Mouse (Mus musculus) common myeloid progenitor, adult 5-6 weeks (primary cell): Measurements from ENCODE around the gene Ripply1. TPM values are rescaled to one million over a fixed set of nuclear protein-coding genes. Genes with fewer than 3 reads are reported as not detected.
"Not testable (repeated sequence)": the region's sequence is repeated elsewhere in the genome, so short reads cannot be mapped to it uniquely, and the experiment has no call there.

Source experiments
- ATAC-seq: replicated peaks from 2 replicates; pipeline ENCODE4 v1.8.0; 2016; ENCODE audit warnings: low read depth, mild to moderate bottlenecking, moderate TSS enrichment, inconsistent platforms; ENCODE audit not compliant: poor library complexity, severe bottlenecking
- total RNA-seq: library from RNA; stranded (forward); fragments of 200-1000, 187-1606 nt; gene quantifications from 2 replicates; pipeline ENCODE4 v1.2.3, GENCODE M21; 2017

Gene Ripply1
- total RNA-seq, 1 experiment from 2014 or later = not detected

DNA sequence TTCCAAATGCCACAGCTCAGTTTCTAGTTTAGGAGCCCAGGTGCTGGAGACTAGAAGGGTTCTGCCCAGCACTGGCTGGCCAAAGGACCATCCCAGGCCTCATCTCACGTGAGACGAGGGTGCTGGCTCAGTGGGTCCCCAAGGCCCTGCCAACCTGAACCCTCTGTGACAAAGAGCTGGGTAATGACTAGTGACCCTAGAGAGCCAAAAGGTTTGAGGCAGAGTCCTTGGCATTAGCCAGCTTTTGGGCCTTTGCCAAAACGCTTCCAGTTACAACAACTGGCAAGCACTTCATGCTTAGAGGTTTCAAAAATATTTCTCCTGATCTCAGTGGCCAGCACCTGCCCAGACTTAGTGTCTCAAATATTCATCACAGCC, 881 bp upstream of the Ripply1 start:
- no peak for ATAC-seq

DNA sequence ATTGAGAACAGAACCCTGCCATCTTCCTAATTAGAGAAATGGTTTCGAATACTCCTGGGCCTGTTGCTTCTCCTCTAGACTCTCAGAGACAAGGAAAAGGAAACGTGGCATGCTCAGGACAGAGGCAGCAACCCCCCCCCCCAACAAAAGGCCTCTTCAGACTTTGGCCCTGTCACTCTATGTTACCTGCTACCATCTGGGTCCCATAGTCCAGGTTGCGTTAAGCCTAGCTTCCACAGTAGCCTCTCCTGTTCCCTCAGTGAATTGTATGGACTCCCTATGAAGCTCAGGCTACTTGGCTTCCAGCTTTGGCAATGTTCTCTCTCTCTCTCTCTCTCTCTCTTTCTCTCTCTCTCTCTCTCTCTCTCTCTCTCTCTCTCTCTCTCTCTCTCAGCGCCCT, 590 bp downstream of the Ripply1 start:
- ATAC-seq = no peak

DNA sequence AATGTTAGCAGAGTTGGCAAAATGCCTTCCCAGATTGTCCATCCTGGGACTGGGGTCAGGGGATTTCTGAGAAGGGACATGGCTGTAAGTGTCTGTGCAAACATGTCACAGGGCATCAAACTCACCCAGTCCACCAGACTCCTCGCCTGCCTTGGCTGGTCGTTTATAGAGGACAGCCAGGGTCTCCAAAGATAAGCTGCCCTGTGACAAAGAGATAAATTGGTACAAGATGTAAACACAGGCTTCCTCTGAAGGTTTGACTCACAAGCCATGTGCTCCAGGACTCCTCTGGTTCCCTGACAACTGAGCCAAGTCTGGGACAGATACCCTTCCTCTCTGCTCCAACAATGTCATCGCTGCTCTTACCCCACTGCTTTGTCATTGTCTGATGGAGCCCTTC, 1.2 kb downstream of the Ripply1 start:
- peak; percentile 42; the same call in 1 of the 2 replicates for ATAC-seq

DNA sequence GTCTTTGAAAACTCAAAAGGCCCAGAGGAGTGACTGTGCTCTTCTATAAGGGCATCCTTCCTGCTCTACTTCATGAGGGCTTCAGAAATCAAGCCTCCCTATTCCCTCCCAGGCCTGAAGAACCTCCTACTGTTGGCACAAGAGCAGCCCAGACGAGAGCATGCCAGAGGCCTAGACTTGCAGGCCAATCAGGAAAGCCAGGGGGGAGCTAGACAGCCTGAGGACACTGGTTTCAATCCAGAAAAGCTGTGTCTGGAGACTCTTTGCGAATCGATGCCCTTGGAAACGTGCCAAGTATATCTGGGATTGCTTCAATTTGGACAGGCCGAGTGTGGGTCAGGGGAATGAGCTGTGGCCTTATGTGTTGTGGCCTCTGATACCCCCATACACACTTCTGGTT, 2.8 kb downstream of the Ripply1 start:
- ATAC-seq = no peak

DNA sequence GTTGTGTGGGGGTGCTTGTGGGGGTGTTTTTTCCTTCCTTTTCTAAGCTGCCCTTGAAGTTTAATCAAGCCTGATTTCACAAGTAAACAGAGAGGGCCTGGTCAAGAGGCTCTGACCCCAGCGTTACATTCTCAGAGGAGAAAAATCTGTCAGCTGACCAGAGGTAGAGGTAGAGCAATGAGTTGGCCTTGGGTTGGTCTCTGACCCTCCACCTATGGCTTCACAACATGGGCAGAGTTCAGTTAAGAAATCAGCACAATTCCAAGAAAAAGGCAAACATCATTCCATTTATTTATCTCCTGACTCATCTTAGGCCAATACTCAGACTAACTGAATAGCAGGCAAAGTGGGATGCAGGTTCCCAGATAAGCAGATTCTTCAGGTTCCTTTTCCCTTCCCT, 3.3 kb downstream of the Ripply1 start:
- no peak for ATAC-seq

DNA sequence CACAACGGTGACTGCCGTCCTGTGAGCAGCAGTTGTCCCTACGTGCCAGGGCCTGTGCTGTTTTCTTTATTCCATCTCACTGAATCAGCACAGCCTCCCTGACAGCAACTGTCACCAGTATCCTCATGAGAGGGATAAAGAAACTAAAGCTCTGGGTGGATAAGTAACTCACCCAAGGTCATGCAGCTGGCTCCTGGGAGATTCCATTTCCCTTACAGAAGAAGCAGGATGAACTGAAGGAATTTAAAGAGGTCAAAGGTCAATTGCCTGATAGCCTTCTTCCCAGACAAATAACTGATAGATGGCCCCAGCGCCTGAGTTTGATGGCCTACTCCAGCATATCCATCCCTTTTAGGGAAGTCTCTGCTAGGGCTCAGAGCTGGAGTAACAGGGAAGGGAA, 4.8 kb downstream of the Ripply1 start:
- ATAC-seq = no peak

DNA sequence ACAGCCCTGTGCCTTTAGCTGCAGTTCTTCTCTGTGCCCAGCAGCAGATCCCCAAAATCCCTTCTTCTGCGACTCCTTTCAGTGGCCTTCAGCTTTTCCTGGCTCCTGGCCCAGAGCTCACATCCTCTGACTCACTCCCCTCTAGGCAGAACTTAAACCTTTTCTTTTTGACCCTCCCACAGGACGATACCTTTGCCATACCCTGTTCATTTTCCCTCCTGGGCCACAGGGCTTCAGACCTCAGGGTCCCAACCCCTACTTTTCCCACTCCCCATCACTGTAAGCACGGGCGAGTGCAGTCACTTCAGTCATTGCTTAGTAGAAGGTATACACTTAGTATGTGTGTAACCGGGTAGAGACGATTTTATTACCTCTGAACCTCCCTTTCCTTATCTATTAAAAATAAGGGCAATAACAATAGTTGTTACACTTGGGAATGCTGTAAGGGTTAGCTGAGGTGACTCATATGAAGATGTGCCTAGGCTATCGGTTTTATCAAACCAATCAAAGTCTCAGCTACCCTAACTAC, 7.0 kb downstream of the Ripply1 start:
- ATAC-seq = 0 out of 2 replicates have a peak, but pooled peaks have one; percentile 7

DNA sequence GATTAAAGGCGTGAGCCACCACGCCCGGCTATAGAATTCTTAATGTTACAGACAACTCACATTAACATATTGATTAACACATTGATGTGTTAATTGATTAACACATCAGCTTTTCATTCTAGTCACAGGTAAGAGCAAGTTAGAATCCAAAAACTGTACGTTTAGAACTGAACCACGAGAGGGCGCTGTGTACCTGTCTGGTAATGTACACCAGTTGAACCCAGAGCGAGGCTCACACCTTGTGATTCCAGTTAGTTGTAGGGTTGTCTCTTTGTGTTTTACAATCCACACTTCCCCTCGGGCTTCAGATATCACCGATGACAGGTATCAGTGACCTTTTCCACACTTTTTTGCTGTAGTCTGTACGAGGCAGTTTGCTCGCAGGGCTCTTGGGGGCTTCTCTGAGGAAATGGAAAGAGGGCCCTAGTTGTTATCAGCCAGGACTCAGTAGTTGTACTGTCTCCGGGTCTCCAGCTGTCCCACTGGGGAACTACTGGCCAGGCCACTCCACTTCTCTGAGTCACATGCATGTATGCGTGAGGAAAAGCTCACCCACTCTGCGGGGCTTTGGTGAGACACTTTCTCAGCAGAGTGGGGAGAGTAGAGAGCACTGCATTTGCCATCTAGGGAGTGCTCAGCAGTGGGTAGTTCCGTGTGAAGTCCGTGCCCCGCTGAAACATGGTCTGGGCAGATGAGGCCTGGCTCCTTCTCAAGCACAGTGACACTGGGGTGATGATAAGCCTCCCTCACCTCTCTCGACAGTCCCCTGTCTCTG, 7.7 kb downstream of the Ripply1 start:
- ATAC-seq = peak; percentile 81

DNA sequence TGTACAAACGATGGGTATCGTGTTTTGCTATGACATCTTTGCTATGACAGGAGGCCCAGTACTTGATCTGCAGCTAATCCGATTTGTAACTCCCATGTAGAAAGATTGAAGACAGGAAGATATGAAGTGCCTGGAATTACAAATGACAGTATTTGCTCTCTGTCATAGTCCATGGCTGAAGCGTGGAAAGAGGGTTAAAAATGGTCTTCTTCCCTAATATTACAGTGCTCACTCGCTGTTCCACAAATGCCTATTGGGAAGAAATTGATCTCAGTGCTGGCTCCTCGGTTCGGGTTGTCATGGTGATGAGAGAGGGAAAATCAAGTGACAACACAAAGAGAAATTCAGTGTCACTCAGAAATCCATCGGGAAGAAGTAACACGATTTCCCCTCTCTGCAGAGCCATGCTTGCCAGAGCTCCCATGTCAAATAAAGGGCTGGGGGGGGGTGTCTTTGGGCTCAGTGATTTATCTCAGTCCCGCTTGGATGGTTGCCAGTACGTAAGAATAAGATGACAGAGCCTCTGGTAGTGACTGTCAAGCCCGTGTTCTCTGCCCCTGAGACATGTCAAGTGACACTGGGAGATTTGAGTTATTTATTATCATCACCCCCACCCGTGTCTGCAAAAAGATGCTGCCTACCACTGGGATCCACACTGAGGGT, 12.0 kb downstream of the Ripply1 start:
- ATAC-seq = no peak

DNA sequence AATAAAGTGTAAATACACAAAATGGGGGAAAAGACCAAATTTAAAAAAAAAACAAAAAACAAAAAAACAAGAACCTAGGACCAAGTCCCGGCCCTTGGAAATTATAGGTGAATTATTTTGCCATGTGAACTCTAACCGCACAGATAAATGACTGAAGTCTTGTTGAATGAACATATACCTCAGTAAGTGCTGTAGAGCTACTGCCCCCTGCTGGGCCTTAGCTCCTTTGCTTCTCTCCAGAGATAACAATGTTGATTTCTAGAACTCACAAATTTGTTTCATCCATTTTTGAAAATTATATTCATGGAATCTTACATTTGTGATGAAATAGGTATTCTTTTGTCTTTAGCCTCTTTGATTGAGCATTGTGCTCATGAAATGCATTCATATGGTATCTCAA, 19.6 kb downstream of the Ripply1 start:
- peak; percentile 74; the same call in 1 of the 2 replicates for ATAC-seq

DNA sequence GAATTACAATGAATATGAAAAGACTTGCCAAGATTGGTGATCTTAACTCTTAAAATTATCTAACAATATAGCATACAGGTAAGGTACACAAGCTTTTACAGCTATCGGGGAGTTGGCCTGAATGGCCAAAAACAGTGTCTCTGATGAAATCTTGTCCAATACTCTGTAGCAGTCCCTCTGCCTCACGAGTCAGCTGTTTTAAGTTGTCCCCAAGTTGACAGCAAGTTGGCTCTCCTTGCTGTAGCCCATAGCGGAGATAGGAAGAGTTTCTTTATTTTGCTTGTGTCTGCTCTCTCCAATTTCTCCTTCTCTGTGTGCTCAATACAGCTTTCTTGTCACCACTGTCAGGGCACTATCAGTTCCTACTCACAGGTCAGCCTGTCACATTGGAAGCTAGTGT, 23.5 kb downstream of the Ripply1 start:
- ATAC-seq = not testable (repeated sequence)

DNA sequence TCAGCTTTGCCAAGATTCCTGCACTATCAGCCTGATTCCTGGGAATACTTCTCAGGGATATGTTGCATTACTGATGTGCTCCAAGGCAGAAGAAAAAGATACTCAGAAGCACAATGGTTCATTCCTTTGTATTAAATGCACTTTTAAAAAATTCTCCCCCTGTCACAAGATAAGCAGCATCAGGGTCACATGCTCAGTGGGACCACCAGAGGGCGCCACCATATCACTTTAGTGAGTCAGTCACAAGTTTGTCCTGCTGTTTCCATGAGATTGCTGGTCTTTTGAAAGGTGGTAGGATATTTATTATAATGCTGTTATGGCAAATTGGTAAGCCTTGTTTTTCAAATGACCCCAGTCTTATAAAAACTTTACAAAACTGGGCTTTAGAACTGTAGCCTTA, 30.3 kb downstream of the Ripply1 start:
- ATAC-seq = peak; percentile 56; the same call in 1 of the 2 replicates

DNA sequence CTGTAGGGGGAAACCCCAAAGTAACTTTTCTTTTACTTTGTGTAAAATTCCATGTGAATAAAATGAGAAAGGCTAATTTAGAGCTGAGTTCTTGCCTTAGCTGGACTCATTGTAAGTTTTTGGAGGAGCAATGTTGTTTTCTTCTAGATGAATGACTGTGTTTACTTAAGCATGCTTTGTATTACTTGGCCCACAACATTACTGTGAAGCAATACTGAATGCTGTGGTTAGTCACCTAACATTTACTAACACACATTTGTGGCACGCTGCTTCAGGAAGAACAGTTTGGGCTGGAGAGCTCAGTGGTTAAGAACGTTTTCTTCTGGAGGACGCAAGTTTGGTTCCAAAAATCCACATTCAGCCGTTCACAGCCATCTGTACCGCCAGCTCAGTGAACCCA, 45.1 kb downstream of the Ripply1 start:
- ATAC-seq = no peak

DNA sequence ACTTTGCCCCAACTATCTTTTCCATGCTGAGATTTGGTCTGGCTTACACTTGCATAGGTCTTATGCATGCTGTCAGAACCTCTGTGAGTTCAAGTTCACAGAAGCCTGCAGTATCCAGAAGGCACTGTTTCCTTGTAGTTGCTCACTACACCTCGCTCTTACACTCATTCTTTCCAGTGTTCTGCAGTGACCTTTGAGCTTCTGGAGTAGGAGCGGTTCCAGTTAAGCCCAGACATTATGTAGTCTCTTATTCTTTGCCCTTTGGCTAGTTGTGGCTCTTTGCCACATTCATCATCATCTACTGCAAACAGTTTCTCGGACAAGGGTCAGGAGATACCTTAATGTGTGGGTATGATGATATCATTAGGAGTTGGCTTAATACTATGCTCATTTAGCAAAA, 51.6 kb downstream of the Ripply1 start:
- no peak for ATAC-seq

Other genes starting within 250 kb of the Ripply1 start
- 0.87 and 0.96 TPM in 2 replicates for gene Rnf128, start 219.0 kb downstream of the Ripply1 start, total RNA-seq
- 7.0 and 8.8 TPM in 2 replicates for gene Tbc1d8b, start 97.4 kb downstream of the Ripply1 start, total RNA-seq
- gene Gm15013, start 67.9 kb downstream of the Ripply1 start, total RNA-seq = 1.0 and 1.2 TPM in 2 replicates
- gene Cldn2, start 18.5 kb upstream of the Ripply1 start, total RNA-seq = not detected in 2 replicates
- 3.1 and 3.7 TPM in 2 replicates for gene Morc4, start 89.3 kb upstream of the Ripply1 start, total RNA-seq
- 15.2 and 17.8 TPM in 2 replicates for gene Rbm41, start 216.2 kb upstream of the Ripply1 start, total RNA-seq